Mouse (Mus musculus): Measurements from ENCODE around the gene Zfp964.
A peak's percentile ranks its signal among the peaks of the same experiment; 100 is the strongest.

GRCm38 (mm10) chr8:69654358-69654981 is at the start of gene Zfp964:
- TF ChIP-seq CTCF (conservative IDR thresholded peaks at IDR 0.05; ENCODE audit: insufficient read depth, insufficient read length, low read depth, low read length) (no peak), POLR2A (IDR thresholded peaks at IDR 0.05; ENCODE audit: low read depth, low read length) (peak; percentile 60)
